Mouse (Mus musculus) lung, adult 18-20 months (tissue): ENCODE data around the gene Fam169a.
A peak's percentile ranks its signal among the peaks of the same experiment; 100 is the strongest.

Experiments used
- DNase-seq, 2 experiments: peaks; one replicate each; pipeline ENCODE4 v3.0.0; 2022; ENCODE audit warnings: mixed read lengths in 2 of 2

Fam169a gene

DNA sequence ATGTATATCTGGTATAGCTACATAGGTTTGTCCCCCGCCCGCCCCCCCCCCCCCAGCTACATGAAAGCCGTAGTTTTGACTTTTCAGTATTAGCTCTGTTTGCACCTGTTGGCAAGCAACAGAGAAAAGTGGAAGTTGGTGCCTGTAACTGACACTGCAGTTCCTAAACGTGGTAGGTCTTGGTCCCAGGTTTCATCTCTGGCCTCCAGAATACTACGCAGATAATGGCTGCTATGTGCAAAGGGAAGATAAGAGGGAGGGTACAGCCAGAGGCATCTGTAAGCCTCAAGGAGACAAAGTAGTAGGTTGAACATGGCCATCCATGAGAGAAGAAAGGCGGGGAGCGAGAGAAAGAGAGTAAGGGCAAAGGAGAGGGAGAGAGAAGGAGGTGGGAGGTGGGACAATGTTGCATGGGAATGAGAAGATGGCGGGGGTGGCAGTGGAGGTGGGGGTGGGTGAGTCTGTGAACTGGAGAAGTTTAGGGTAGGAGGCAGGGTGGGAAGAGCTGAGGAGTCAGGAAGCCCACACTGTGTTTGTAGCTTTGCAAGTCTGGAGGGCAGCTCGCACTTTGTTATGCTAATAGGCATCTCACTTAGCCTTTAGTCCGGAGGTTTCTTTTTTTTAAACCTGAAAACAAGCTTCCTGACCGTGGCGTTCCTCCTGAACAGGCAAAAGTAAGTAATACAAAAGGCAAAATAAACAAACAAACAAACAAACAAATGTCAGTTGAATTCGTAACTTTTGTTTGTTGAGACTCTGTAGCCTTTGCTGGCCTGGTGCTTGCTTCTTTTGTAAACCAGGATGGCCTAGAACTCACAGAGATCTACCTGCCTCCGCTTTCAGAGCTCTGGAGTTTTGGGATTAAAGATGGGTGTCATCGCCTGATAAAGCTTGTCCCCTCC lies at the start of gene Fam169a:
Gene Fam169a, plus strand, starts transcription at position 638 of the 902 bp plus-strand sequence.
- DNase-seq: no peak

DNA sequence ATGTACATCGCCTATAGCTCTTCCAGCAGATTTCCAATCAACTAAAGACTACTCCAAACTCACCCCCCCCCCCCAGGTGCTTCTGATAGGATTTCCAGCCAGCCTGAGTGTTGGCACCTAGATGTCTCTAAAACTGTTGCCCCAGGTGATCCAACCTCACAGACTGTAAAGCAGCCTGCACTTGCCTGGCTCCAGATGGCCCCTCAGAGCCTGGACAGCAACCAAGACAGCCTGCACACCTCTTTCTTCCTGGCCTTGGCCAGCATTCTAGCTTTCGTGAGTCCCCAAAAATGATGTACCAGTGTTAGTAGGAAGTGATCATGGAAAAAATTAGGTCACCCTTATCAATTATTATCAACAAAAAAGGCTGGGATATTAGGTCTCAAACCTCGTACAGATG lies 49.4 kb upstream of the Fam169a start:
- no peak for DNase-seq

DNA sequence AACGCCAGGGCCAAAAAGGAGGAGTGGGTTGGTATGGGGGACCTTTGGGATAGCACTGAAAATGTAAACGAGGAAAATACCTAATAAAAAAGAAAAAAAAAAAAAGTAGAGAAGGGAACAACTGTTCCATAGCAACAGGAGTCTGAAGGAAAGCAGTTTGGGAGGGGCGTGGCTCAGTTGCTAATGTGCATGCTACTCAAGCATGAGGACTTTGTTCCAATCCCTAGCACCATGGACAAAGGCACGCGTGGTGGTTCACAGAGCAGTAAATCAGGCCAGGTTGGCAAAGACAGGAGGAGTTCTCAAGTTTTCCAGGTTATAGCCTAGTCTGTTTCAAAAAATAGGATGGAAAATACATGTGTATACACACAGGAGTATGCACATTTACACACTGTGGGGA lies 47.0 kb upstream of the Fam169a start:
- DNase-seq: no peak

- DNase-seq: no peak
These were observed 45.2 kb upstream of the Fam169a start for GRCm38 (mm10) chr13:97021906-97022305.

DNA sequence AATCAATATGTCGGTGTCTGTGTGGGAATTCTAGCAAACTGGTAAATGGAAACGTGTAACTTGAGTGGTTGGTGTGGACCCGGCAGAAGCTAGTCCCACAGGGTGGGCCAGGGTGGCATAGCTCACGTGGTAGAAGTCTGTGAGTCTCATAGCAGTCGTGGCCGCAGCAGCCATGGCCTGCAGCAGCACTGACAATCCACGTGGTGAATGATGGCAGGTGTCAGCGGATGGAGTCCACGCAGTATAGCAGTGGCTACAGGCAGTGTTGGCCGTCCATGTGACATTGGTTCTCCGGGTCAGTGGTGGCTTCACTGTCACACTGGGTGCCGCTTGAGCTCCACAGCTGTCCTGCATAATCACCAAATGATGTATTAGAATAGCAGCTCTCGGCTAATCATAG lies 37.0 kb upstream of the Fam169a start:
- no peak for DNase-seq

DNA sequence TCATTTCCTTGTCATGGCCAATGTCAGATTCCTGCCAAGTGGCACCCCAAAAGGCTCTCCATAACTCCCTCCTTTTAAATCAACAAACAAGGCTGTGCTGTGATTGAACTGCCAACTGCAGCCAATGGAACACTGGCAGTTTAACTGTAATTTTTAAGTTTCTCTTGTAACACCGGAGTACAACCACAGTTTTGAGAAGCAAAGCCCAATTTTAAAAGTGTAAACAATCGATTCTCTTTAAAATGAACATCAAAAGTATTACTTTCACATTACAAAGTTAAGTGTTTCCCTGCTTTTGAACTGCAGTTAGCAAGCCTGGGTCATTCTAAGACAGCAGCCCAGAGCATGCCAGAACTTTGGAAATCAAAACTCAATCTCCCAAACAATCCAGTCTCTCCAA lies 32.8 kb upstream of the Fam169a start, which contains the start of gene 1700029F12Rik:
Gene 1700029F12Rik, minus strand, starts transcription at position 101 of the 400 bp plus-strand sequence.
- no peak for DNase-seq

DNA sequence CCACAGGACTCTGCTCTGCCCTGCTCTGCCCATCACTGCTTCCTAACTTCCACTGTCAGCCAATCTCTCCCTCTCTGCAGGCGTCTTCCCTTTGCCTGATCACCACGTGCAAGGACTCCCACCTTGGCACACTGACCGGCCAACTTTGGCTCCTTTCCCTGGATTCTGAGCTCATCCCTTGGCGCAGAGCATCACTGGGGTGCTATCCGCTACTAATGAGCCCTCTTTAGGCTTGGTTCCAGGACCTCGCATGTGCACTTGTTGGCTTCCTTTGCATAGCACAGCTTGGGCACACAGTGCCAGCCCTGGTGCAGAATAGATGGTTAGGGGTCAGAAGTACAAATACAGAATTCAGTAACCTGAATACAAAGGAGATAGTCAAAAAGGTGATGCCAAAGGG lies 15.9 kb upstream of the Fam169a start:
- no peak for DNase-seq

- peak; percentile 8 to 14 for DNase-seq
These were observed 14.4 kb upstream of the Fam169a start for GRCm38 (mm10) chr13:97052667-97053066.

DNA sequence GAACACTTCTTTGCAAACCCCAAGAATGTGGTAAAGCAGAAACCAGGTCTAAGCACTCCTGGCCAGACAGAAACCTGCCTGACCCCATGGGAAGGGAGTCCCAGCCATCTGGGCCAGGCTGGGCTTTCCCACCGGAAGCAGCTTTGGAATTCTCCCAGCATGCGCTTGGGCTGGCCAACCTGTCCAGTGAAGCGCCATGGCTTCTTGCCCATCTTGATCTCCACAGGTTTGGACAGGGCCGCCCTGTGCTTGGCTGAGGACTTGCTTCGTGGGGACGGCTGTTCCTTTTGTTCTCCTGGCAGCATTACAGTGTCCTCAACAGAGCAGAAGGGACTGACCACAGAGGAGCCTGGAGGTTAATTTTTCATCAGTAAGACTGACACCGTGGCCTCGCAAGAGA lies 13.2 kb upstream of the Fam169a start:
- peak in 1 of 2 experiments; percentile 28 for DNase-seq

GRCm38 (mm10) chr13:97057817-97058216 lies 9.3 kb upstream of the Fam169a start:
- DNase-seq: no peak

DNA sequence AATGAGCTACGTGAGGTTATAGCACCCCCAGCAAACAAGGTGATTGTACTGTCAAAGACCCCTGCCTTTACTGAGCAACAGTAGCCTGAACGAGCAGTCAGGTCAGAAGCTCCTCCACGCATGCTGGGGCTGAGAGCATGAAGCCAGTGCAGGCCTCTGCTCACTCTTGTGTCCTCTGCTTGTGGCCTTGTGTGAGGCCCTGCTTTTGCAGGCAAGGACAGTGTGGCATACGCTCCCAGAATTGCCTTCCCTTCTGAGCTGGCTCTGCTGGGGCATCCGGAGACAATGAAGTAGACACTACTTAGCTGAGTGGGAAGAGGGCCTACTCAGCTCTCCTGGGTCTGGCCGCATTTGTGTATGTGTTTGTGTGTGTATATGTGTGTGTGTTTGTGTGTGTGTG lies 7.3 kb upstream of the Fam169a start:
- DNase-seq: no peak

DNA sequence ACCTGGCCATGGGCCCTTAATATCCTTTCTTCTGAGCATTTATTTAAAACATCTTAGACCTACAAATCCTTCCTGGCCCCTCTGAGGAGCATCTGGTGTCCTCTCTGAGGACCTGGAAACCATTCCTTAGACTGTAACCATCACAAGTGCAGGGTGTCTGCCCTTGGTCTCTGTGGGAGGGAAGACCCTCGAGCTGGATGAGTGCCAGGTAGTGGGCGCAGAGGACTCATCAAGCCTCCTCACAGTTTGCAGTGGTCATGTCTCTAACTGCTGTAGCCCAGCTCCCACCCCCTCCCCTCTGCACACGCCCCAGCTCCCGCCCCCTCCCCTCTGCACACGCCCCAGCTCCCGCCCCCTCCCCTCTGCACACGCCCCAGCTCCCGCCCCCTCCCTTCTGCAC lies 6.8 kb upstream of the Fam169a start:
- DNase-seq: no peak

DNA sequence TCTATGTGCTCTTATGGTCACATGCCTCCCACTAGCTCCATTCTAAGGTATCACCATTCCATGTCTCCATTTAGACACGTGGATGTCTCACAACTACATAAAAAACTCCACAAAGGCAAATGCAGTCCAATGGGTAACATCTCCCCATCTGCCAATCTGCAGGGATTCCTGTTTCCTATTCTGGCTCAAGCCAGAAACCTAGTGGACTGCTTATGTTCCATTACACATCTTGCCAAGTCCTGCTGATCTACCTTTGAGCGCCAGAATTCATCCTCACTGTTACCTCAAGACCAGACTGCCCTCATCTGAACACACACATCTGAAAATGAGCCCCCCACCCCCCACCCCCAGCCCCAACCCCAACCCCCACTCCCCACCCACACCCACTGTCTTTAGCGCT lies 4.9 kb upstream of the Fam169a start:
- no peak for DNase-seq

DNA sequence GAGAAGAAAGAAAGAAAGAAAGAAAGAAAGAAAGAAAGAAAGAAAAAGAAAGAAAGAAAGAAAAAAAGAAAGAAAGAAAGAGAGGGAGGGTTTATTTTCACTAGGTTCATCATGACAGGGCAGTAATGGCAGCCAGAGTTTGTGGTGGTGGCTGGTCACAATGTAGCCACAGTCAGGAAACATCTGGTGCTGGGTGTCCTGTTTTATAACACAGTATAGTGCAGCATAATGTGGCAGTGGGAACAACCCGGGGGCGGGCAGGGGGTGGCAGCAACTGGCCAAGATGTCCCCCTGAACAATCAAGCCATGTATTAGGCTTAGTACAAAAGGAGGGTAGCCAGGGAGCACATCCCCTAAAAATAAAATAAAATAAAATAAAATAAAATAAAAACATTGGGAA lies 3.7 kb upstream of the Fam169a start:
- DNase-seq: no peak

DNA sequence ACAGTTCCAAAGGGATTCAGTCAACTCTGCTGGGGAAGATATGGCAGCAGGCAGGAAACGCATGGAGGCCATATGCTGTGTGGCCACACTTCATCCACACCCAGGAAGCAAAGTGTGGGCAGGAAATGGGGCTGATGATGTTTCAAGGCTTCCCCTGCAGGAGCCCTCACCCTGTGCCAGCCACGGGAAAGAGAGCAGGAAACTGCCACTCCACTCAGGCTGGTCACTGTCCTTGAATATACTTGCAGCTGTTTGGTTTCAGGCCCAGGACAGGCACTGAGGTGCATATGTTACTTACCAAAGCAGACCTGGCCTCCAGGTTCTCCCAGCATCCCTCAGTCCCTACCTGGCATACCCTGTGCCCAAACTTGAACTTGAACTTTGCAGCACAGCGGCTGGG lies 2.7 kb upstream of the Fam169a start:
- no peak for DNase-seq

- peak in 1 of 2 experiments; percentile 15 for DNase-seq
These were observed 2.1 kb upstream of the Fam169a start for GRCm38 (mm10) chr13:97064844-97065621.

- no peak for DNase-seq
These were observed 605 bp downstream of the Fam169a start for GRCm38 (mm10) chr13:97067691-97068090.

GRCm38 (mm10) chr13:97068151-97068550 lies 1.1 kb downstream of the Fam169a start:
- no peak for DNase-seq

DNA sequence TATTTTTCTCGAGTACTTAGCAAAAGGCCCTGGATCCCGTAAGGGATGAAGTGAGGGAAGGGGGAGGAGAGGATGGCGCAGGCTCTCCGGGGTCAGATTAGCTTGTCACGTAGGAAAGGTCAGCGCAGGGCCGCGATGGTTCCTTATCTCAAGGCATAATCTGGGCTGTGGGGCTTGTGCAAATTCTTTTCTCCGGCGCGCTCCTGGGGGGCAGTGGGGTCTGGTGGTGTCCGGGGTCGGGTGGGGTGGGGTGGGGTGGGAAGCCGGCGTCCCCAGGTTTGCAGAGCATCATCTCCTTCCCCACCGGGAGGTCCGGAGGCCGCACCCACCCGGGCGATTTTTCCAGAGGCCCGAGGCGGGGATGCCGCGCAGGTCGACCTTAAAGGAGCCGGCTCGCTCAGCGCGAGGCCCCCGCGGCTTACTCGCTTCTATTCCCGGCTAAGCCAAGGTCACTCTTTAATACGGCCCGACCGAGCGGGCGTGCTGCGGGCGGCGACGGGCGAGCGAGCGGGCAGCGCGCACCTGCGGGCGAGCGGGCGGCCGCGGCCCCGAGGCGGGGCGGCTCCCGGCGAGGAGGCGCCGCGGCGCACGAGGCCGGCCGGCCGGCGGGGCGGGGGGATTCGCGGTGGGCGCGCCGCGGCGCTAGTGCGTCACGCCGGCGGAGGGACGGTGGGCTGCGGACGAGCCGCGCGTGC lies 4.0 kb downstream of the Fam169a start:
- DNase-seq: no peak

DNA sequence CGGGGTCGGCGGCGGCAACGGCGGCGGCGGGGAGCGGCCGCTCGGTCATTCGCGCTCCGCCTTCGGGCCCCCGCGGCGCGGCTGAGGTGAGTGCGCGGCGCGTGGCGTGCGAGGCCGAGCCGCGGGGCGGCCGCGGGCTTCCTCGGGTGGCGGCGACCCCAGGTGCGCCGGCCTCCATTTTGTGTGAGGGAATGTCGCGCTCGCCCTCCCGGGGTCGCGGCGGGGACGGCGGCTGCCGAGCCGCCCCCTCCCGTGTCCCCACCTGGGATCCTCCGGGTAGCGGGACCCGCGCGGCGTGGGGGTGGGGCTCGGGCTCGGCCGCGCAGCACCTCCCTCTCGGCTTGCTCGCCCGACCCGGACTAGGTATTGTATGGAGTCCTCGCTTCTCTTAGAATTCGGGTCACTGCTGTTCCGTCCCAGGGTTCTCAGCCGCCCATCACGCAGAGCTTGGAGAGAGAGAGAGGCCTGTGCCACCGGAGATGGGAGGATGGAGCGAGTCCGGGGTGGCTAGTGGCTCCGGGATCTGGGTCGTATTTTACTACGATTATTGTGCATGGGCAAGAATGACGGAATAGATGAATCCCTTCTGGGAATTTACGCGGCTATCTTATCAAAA lies 4.6 kb downstream of the Fam169a start:
- no peak for DNase-seq

DNA sequence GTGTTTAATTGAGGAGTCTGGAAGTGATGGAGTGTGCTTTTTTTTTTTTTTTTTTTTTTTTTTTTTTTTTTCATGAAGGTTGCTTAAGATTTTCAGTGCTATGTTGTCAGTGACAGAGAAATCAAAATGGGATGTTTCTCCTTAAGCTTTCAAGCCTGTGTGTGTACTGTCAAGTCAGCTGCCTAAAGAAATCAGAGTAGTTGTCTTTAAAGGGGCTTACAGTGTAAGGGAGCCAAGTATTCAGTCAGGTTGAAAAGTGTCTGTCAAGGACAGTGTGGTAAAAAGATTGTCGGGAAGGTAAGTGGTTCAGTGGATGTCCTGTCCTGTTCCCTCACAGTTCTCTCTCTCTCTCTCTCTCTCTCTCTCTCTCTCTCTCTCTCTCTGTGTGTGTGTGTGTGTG lies 6.4 kb downstream of the Fam169a start:
- no peak for DNase-seq

DNA sequence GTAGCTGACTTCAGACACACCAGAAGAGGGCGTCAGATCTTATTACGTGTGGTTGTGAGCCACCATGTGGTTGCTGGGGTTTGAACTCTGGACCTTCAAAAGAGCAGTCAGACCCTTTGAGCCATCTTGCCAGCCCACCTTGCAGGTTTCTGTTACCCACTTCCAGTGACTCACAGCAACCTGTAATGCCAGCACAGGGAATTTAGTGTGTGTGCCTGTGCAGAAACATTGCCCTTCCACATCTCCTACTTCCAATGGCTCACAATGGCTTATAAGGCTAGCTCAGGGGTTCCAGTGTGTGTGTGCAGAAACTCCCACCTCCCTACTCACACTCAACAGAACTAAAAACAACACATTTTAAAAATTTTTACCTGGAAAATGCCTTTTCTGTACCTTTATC lies 10.5 kb downstream of the Fam169a start:
- no peak for DNase-seq

GRCm38 (mm10) chr13:97080201-97080600 lies 13.1 kb downstream of the Fam169a start:
- DNase-seq: no peak
